20 mouse cellular contexts compared by ENCODE assay signal in genomic region chr6:41078539-41079303, GRCm38 (mm10). TPM values are rescaled to one million over a fixed set of nuclear protein-coding genes. Genes with fewer than 3 reads are reported as not detected.
DNase-seq lines count a peak whose midpoint lies in the region; ATAC-seq and TF ChIP-seq lines count a peak whose summit lies in the region.
"Had no signal": no experiment of that assay in that cellular context is flagged by ENCODE, and none has a peak within 500 bp of the region (broad histone marks: within the 10 kb centered on the region; RNA-seq: fewer than 3 reads in every experiment).

No protein-coding gene starts in this region.

- no peak overlapping the region for H3K4me3 ChIP-seq in hindbrain, embryonic 11.5 days (ENCODE audit: low read depth, low read length)
- no peak overlapping the region for H3K4me3 ChIP-seq in hindbrain, embryonic 13.5 days
- H3K4me3 ChIP-seq in embryonic fibroblast, embryonic 13.5 days (ENCODE audit: insufficient read depth, low read length), result no peak overlapping the region
- no peak overlapping the region for H3K4me3 ChIP-seq in midbrain, postnatal 0 days (ENCODE audit: low read depth, low read length)
- H3K4me3 ChIP-seq: heart, embryonic 12.5 days had no signal

- no peak for TF ChIP-seq CTCF in embryonic fibroblast, embryonic 13.5 days (IDR thresholded peaks at IDR 0.05; ENCODE audit: borderline replicate concordance, insufficient read depth, low read length)
- no peak for TF ChIP-seq CTCF in midbrain, postnatal 0 days (IDR thresholded peaks at IDR 0.05)

- 0 out of 2 replicates have a peak, but pooled peaks cover 3% of the 10 kb centered on the region for H3K4me1 ChIP-seq in hindbrain, embryonic 11.5 days (replicated peaks; ENCODE audit: control insufficient read depth, insufficient read depth, low read length)
- peaks cover 11% of the 10 kb centered on the region for H3K4me1 ChIP-seq in hindbrain, embryonic 13.5 days (replicated peaks)
- peaks cover 3% of the 10 kb centered on the region for H3K4me1 ChIP-seq in embryonic fibroblast, embryonic 13.5 days (ENCODE audit: control insufficient read depth, insufficient read depth, low read length)
- no peaks in the 10 kb centered on the region for H3K4me1 ChIP-seq in midbrain, postnatal 0 days (ENCODE audit: insufficient read depth, low read length)
- H3K4me1 ChIP-seq: heart, embryonic 12.5 days had no signal

- no peaks in the 10 kb centered on the region for H3K27me3 ChIP-seq in hindbrain, embryonic 11.5 days (ENCODE audit: control insufficient read depth, insufficient read depth, low read length)
- H3K27me3 ChIP-seq in hindbrain, embryonic 13.5 days, result no peaks in the 10 kb centered on the region
- no peaks in the 10 kb centered on the region for H3K27me3 ChIP-seq in midbrain, postnatal 0 days (ENCODE audit: insufficient read depth, low read length)
- H3K27me3 ChIP-seq: heart, embryonic 12.5 days had no signal

- no peak overlapping the region for H3K27ac ChIP-seq in hindbrain, embryonic 11.5 days (ENCODE audit: low read depth, low read length)
- no peak overlapping the region for H3K27ac ChIP-seq in hindbrain, embryonic 13.5 days
- peak overlapping the region; percentile 29; the same call in 1 of the 2 replicates for H3K27ac ChIP-seq in embryonic fibroblast, embryonic 13.5 days (ENCODE audit: insufficient read depth, low read length)
- H3K27ac ChIP-seq in midbrain, postnatal 0 days (ENCODE audit: low read depth, low read length), result no peak overlapping the region
- H3K27ac ChIP-seq: macrophage had no signal

- peak; percentile 70 for ATAC-seq in hindbrain, embryonic 11.5 days (ENCODE audit: low FRiP score)
- no peak; the same call in 1 of the 2 replicates for ATAC-seq in hindbrain, embryonic 13.5 days (ENCODE audit: low FRiP score)
- ATAC-seq in activated CD4-positive, CD25-positive, alpha-beta regulatory T cell, adult 4 months, result peak; percentile 23
- ATAC-seq in midbrain, postnatal 0 days (ENCODE audit: low FRiP score), result peak; percentile 38; the same call in 1 of the 2 replicates
- ATAC-seq: CD4-positive, CD25-positive, alpha-beta regulatory T cell, adult 4 months had no signal

- H3K36me3 ChIP-seq in hindbrain, embryonic 11.5 days (ENCODE audit: control insufficient read depth, insufficient read depth, low read length), result no peaks in the 10 kb centered on the region
- no peaks in the 10 kb centered on the region for H3K36me3 ChIP-seq in hindbrain, embryonic 13.5 days
- no peaks in the 10 kb centered on the region for H3K36me3 ChIP-seq in midbrain, postnatal 0 days (ENCODE audit: insufficient read depth, low read length)
- H3K36me3 ChIP-seq: heart, embryonic 12.5 days had no signal

- no peaks in the 10 kb centered on the region for H3K9me3 ChIP-seq in hindbrain, embryonic 11.5 days (ENCODE audit: control insufficient read depth, low read length)
- no peaks in the 10 kb centered on the region for H3K9me3 ChIP-seq in hindbrain, embryonic 13.5 days
- no peaks in the 10 kb centered on the region for H3K9me3 ChIP-seq in midbrain, postnatal 0 days (ENCODE audit: low read length)
- H3K9me3 ChIP-seq: heart, embryonic 12.5 days had no signal

- H3K9ac ChIP-seq in hindbrain, embryonic 11.5 days (ENCODE audit: low read depth, low read length), result no peak overlapping the region
- H3K9ac ChIP-seq in hindbrain, embryonic 13.5 days, result no peak overlapping the region
- H3K9ac ChIP-seq in midbrain, postnatal 0 days (replicated peaks; ENCODE audit: low read length, poor library complexity, severe bottlenecking), result no peak overlapping the region
- H3K9ac ChIP-seq: heart, embryonic 12.5 days had no signal

- H3K4me2 ChIP-seq in hindbrain, embryonic 11.5 days (replicated peaks; ENCODE audit: low read depth, low read length), result no peak overlapping the region
- H3K4me2 ChIP-seq in hindbrain, embryonic 13.5 days, result no peak overlapping the region
- no peak overlapping the region for H3K4me2 ChIP-seq in midbrain, postnatal 0 days (ENCODE audit: low read depth, low read length, poor library complexity, severe bottlenecking)
- H3K4me2 ChIP-seq: heart, embryonic 12.5 days had no signal

- DNase-seq in hindbrain, embryonic 11.5 days (ENCODE audit: low spot score), result peak; percentile 22
- peak; percentile 22 for DNase-seq in midbrain, postnatal 0 days (ENCODE audit: low spot score)
- no peak for DNase-seq in kidney, postnatal 25 days
- DNase-seq in cerebellum, postnatal 25 days, result no peak
- DNase-seq: adrenal gland, postnatal 25 days; kidney, adult 2 months; kidney, postnatal 4 days; liver; lung, adult 18-20 months; thymus, adult 18-20 months had no signal

- no peak for TF ChIP-seq POLR2A in embryonic fibroblast, embryonic 13.5 days (IDR thresholded peaks at IDR 0.05; ENCODE audit: low read depth, low read length)

- WGBS in hindbrain, embryonic 11.5 days, result 49% methylated on average over 3 of the region's 3 CpGs
- WGBS in hindbrain, embryonic 13.5 days, result 36% methylated on average over 3 of the region's 3 CpGs
- 39% methylated on average over 3 of the region's 3 CpGs for WGBS in midbrain, postnatal 0 days

RNA-seq across cellular contexts. Expression of gene 2210010C04Rik, which starts 43.4 kb away (rescaled TPM):
- polyA plus RNA-seq in hindbrain, embryonic 11.5 days (2014; fragmentation: Nextera tagmentation; extraction: Ambion mirVana), result not detected in 2 replicates
- not detected in 2 replicates for polyA plus RNA-seq in hindbrain, embryonic 13.5 days (2015; fragmentation: Nextera tagmentation; extraction: Ambion mirVana)
- under 1 TPM in 1 of 2 experiments, not detected in 1; 0.29 TPM for polyA plus RNA-seq in activated CD4-positive, CD25-positive, alpha-beta regulatory T cell, adult 4 months (2017; shearing (Covaris generic))
- polyA plus RNA-seq in embryonic fibroblast, embryonic 13.5 days (2011; ENCODE audit: insufficient read length, low read depth, missing spikeins), result not detected in 2 replicates
- not detected in 2 replicates for total RNA-seq in midbrain, postnatal 0 days (2014; rRNA removed)
- not detected in 2 replicates for polyA plus RNA-seq in midbrain, postnatal 0 days (2015; fragmentation: Nextera tagmentation; extraction: Ambion mirVana)
- total RNA-seq: adrenal gland, postnatal 25 days; gastrocnemius, postnatal 4 days; hematopoietic stem cell, adult 5-6 weeks; layer of hippocampus, postnatal 25 days; left cerebral cortex, postnatal 25 days had no signal
- polyA plus RNA-seq: CD4-positive, CD25-positive, alpha-beta regulatory T cell, adult 4 months; heart, embryonic 12.5 days; macrophage had no signal

Comparison
In these comparisons a context has a peak if more than half of its experiments do, and no peak if none do; other contexts are left out.
1. DNase-seq: peak in hindbrain, embryonic 11.5 days (single experiment) and midbrain, postnatal 0 days (single experiment); none in kidney, postnatal 25 days (0 of 2) and cerebellum, postnatal 25 days (0 of 2).